Mouse (Mus musculus) MEL (cell line): ENCODE measurements around the gene Sdc3. TPM values are rescaled to one million over a fixed set of nuclear protein-coding genes. Genes with fewer than 3 reads are reported as not detected.
A peak's percentile ranks its signal among the peaks of the same experiment; 100 is the strongest.

ENCODE experiments used
- DNase-seq: peaks from one replicate; pipeline ENCODE4 v3.0.0; 2011; ENCODE audit warnings: low read depth, low spot score
- H3K27ac ChIP-seq: 2 replicates; pipeline ENCODE4 v1.5.1; 2012; ENCODE audit warnings: low read depth, mild to moderate bottlenecking, control low read depth, low read length, moderate library complexity; ENCODE audit not compliant: control insufficient read depth
- H3K27me3 ChIP-seq, 2 experiments: fragments of 150-350 bp in 1 of 2; sonication (generic) in 1 of 2; 2 replicates each; pipeline ENCODE4 v1.6.1; 2012; ENCODE audit warnings: low read length in 2 of 2, mild to moderate bottlenecking in 2 of 2, improper control_type of control experiment in 1 of 2, moderate library complexity in 1 of 2; ENCODE audit not compliant: insufficient read depth in 2 of 2, control insufficient read depth in 1 of 2
- H3K36me3 ChIP-seq, 2 experiments: 2 replicates each; pipeline ENCODE4 v1.6.1; 2012 to 2014; ENCODE audit warnings: low read length in 2 of 2, improper control_type of control experiment in 1 of 2, inconsistent platforms in 1 of 2, mild to moderate bottlenecking in 1 of 2; ENCODE audit not compliant: insufficient read depth in 2 of 2, control insufficient read depth in 1 of 2
- H3K4me1 ChIP-seq, 2 experiments: fragments of 150-350 bp in 1 of 2; sonication (generic) in 1 of 2; 2 replicates each; pipeline ENCODE4 v1.6.1; 2012; ENCODE audit warnings: low read length in 2 of 2, improper control_type of control experiment in 1 of 2, mild to moderate bottlenecking in 1 of 2; ENCODE audit not compliant: insufficient read depth in 2 of 2, control insufficient read depth in 1 of 2
- H3K4me3 ChIP-seq, 2 experiments: fragments of 150-350 bp in 1 of 2; sonication (generic) in 1 of 2; 2 replicates each; pipeline ENCODE4 v1.5.1; 2012; ENCODE audit warnings: low read depth in 2 of 2, low read length in 2 of 2, mild to moderate bottlenecking in 2 of 2, moderate library complexity in 2 of 2, control low read depth in 1 of 2, improper control_type of control experiment in 1 of 2; ENCODE audit not compliant: control insufficient read depth in 1 of 2, insufficient read depth in 1 of 2
- H3K79me2 ChIP-seq: 2 replicates; pipeline ENCODE4 v1.6.1; 2012; ENCODE audit warnings: mild to moderate bottlenecking, low read length, moderate library complexity; ENCODE audit not compliant: control insufficient read depth, poor library complexity, insufficient read depth
- H3K9ac ChIP-seq: 2 replicates; pipeline ENCODE4 v1.6.1; 2012; ENCODE audit warnings: low read depth, mild to moderate bottlenecking, control low read depth, low read length, moderate library complexity; ENCODE audit not compliant: control insufficient read depth, poor library complexity, severe bottlenecking
- H3K9me3 ChIP-seq: fragments of 150-350 bp; sonication (generic); replicated peaks from 2 replicates; pipeline ENCODE4 v1.6.1; 2012; ENCODE audit warnings: mild to moderate bottlenecking, low read length, improper control_type of control experiment, moderate library complexity; ENCODE audit not compliant: insufficient read depth
- CHD1 ChIP-seq: IDR thresholded peaks from 2 replicates; pipeline ENCODE4 v1.6.1; 2012; ENCODE audit warnings: low read depth, mild to moderate bottlenecking, inconsistent platforms, low read length, improper control_type of control experiment
- CTCF ChIP-seq, 3 experiments: IDR thresholded peaks in 2 of 3; conservative IDR thresholded peaks in 1 of 3; 2 replicates each; pipeline ENCODE4 v1.5.1; 2011 to 2012; ENCODE audit warnings: low read length in 3 of 3, low read depth in 2 of 3, mild to moderate bottlenecking in 2 of 3, improper control_type of control experiment in 1 of 3, inconsistent platforms in 1 of 3, mixed read lengths in 1 of 3, moderate library complexity in 1 of 3; ENCODE audit not compliant: control insufficient read depth in 1 of 3, insufficient read depth in 1 of 3, poor library complexity in 1 of 3, severe bottlenecking in 1 of 3
- E2F4 ChIP-seq: IDR thresholded peaks from 2 replicates; pipeline ENCODE4 v1.6.1; 2011; ENCODE audit warnings: low read depth, low read length, improper control_type of control experiment, borderline replicate concordance
- ELF1 ChIP-seq: IDR thresholded peaks from 2 replicates; pipeline ENCODE4 v1.6.1; 2014; ENCODE audit warnings: low read depth, mild to moderate bottlenecking, inconsistent platforms, low read length, improper control_type of control experiment, moderate library complexity
- ETS1 ChIP-seq: IDR thresholded peaks from 2 replicates; pipeline ENCODE4 v1.6.1; 2012; ENCODE audit warnings: low read depth, mild to moderate bottlenecking, inconsistent platforms, low read length, improper control_type of control experiment, moderate library complexity
- GABPA ChIP-seq: IDR thresholded peaks from 2 replicates; pipeline ENCODE4 v1.6.1; 2012; ENCODE audit warnings: low read depth, mild to moderate bottlenecking, inconsistent platforms, low read length, improper control_type of control experiment, moderate library complexity
- HCFC1 ChIP-seq: IDR thresholded peaks from 2 replicates; pipeline ENCODE4 v1.6.1; 2012; ENCODE audit warnings: low read depth, mild to moderate bottlenecking, inconsistent platforms, low read length, improper control_type of control experiment, moderate library complexity
- JUND ChIP-seq: IDR thresholded peaks from 2 replicates; pipeline ENCODE4 v1.6.1; 2011; ENCODE audit warnings: low read depth, mild to moderate bottlenecking, improper control_type of control experiment, low read length
- KAT2A ChIP-seq: conservative IDR thresholded peaks from 2 replicates; pipeline ENCODE4 v1.6.1; 2012; ENCODE audit warnings: low read depth, low read length, improper control_type of control experiment, inconsistent platforms
- MAX ChIP-seq: IDR thresholded peaks from 2 replicates; pipeline ENCODE4 v1.6.1; 2011; ENCODE audit warnings: low read length, improper control_type of control experiment
- MYB ChIP-seq: IDR thresholded peaks from 2 replicates; pipeline ENCODE4 v1.6.1; 2011; ENCODE audit warnings: mild to moderate bottlenecking, low read depth, low read length, improper control_type of control experiment
- MYC ChIP-seq: IDR thresholded peaks from 2 replicates; pipeline ENCODE4 v1.6.1; 2011; ENCODE audit warnings: low read depth, mild to moderate bottlenecking, low read length, improper control_type of control experiment, moderate library complexity
- NELFE ChIP-seq: IDR thresholded peaks from 2 replicates; pipeline ENCODE4 v1.6.1; 2011; ENCODE audit warnings: low read depth, low read length, improper control_type of control experiment
- POLR2AphosphoS5 ChIP-seq: IDR thresholded peaks from 2 replicates; pipeline ENCODE4 v1.6.1; 2012; ENCODE audit warnings: low read depth, borderline replicate concordance, mild to moderate bottlenecking, inconsistent platforms, low read length, moderate library complexity, mixed read lengths
- RAD21 ChIP-seq: IDR thresholded peaks from 2 replicates; pipeline ENCODE4 v1.6.1; 2011; ENCODE audit warnings: mild to moderate bottlenecking, low read depth, low read length, improper control_type of control experiment
- RCOR1 ChIP-seq: IDR thresholded peaks from 2 replicates; pipeline ENCODE4 v1.6.1; 2012; ENCODE audit warnings: low read depth, mild to moderate bottlenecking, inconsistent platforms, low read length, improper control_type of control experiment
- SMC3 ChIP-seq: IDR thresholded peaks from 2 replicates; pipeline ENCODE4 v1.6.1; 2011; ENCODE audit warnings: low read depth, low read length, improper control_type of control experiment
- TAL1 ChIP-seq: IDR thresholded peaks from 2 replicates; pipeline ENCODE4 v1.6.1; 2012; ENCODE audit warnings: mild to moderate bottlenecking, inconsistent platforms, low read length, moderate library complexity, mixed read lengths
- TCF12 ChIP-seq: IDR thresholded peaks from 2 replicates; pipeline ENCODE4 v1.6.1; 2014; ENCODE audit warnings: low read depth, mild to moderate bottlenecking, inconsistent platforms, low read length, improper control_type of control experiment, moderate library complexity
- UBTF ChIP-seq: IDR thresholded peaks from 2 replicates; pipeline ENCODE4 v1.6.1; 2012; ENCODE audit warnings: low read depth, mild to moderate bottlenecking, inconsistent platforms, low read length, improper control_type of control experiment, moderate library complexity, borderline replicate concordance; ENCODE audit not compliant: insufficient read depth
- USF2 ChIP-seq, 2 experiments: IDR thresholded peaks; 2 replicates each; pipeline ENCODE4 v1.6.1; 2011 to 2012; ENCODE audit warnings: improper control_type of control experiment in 2 of 2, low read length in 2 of 2, borderline replicate concordance in 1 of 2, inconsistent platforms in 1 of 2, low read depth in 1 of 2, mild to moderate bottlenecking in 1 of 2; ENCODE audit not compliant: insufficient read depth in 1 of 2
- ZC3H11A ChIP-seq: IDR thresholded peaks from 2 replicates; pipeline ENCODE4 v1.6.1; 2012; ENCODE audit warnings: low read depth, mild to moderate bottlenecking, inconsistent platforms, low read length, improper control_type of control experiment
- ZKSCAN1 ChIP-seq: IDR thresholded peaks from 2 replicates; pipeline ENCODE4 v1.6.1; 2012; ENCODE audit warnings: low read depth, mild to moderate bottlenecking, inconsistent platforms, low read length, improper control_type of control experiment, moderate library complexity
- ZMIZ1 ChIP-seq: IDR thresholded peaks from 2 replicates; pipeline ENCODE4 v1.6.1; 2012; ENCODE audit warnings: low read depth, mild to moderate bottlenecking, inconsistent platforms, low read length, improper control_type of control experiment, moderate library complexity
- ZNF384 ChIP-seq: IDR thresholded peaks from 2 replicates; pipeline ENCODE4 v1.6.1; 2012; ENCODE audit warnings: low read depth, mild to moderate bottlenecking, inconsistent platforms, low read length, improper control_type of control experiment
- polyA plus RNA-seq, 2 experiments: library from polyadenylated mRNA; stranded (reverse) in 1 of 2; unstranded in 1 of 2; fragments of >175 nt in 1 of 2; fragments of >200 nt in 1 of 2; gene quantifications; 2 replicates each; pipeline versions ENCODE4 v1.2.1 to v1.2.4; 2012; ENCODE audit warnings: low replicate concordance in 2 of 2, low read depth in 1 of 2; ENCODE audit not compliant: insufficient read length in 2 of 2, insufficient read depth in 1 of 2, missing spikeins in 1 of 2
- total RNA-seq: library from RNA; depleted of rRNA; stranded (reverse); fragments of 300-350 nt; gene quantifications from 2 replicates; pipeline ENCODE4 v1.2.3, GENCODE M21; 2012

Gene Sdc3
- total and polyA plus RNA-seq, 3 experiments: 0.46 to 6.7 TPM; not detected in 1

DNA sequence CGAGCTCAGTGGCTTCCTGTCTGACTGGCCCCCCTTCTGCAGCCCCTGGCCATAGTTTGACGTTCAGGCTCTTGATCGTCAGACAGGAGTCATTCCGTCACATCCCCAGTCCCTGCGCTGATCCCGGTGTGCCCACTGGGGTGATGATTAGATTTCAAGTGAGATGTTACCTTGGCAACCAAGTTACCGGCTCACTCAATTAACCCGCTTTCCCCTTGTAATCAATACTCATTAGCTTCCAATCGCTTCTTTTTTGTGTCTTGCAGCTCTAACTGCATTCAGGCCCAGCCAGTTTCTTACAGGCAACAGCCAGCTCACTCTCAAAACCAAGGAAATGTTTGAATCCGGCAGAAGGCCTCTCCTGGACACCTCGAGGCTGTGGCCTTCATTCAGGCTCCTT is 80.1 kb downstream of the Sdc3 start:
- Histone ChIP-seq H3K79me2 (no peaks in the 10 kb centered on the region), H3K4me3 (no peak overlapping the region), H3K27me3 (peaks cover 0 to 2% of the 10 kb centered on the region in 2 experiments; a peak in 2 of 4 replicates), H3K9me3 (no peaks in the 10 kb centered on the region), H3K9ac (no peak overlapping the region), H3K4me1 (no peaks in the 10 kb centered on the region), H3K27ac (no peak overlapping the region), H3K36me3 (no peaks in the 10 kb centered on the region)
- TF ChIP-seq ZKSCAN1 (no peak), GABPA (no peak), CHD1 (no peak), ZMIZ1 (no peak), KAT2A (no peak), ELF1 (no peak), MYB (no peak), NELFE (no peak), RCOR1 (no peak), SMC3 (no peak)
- DNase-seq: no peak

DNA sequence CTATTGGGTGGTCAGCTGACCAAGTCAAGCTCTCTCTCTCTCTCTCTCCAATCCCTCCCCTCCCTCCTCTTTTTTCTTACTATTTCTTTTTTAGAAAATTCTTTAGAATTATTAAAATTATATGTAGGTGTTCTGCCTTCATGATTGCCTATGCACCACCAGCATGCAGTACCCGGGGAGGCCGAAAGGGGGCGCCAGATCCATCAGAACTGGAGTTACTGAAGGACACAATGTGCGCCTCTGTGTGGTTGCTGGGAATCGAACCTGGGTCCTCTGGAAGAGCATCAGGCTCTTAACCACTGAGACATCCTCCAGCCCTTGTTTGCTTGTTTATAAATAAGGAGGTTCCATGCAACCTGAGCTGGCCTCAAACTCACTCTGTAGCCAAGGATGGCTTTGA is 81.1 kb downstream of the Sdc3 start:
- Histone ChIP-seq H3K4me1 (no peaks in the 10 kb centered on the region), H3K9ac (no peak overlapping the region), H3K4me3 (no peak overlapping the region), H3K9me3 (no peaks in the 10 kb centered on the region), H3K27me3 (no peaks in the 10 kb centered on the region), H3K79me2 (no peaks in the 10 kb centered on the region), H3K27ac (no peak overlapping the region)
- no peak for DNase-seq
- TF ChIP-seq CTCF (IDR thresholded peaks at IDR 0.05 in 2 of 3, conservative IDR thresholded peaks at IDR 0.05 in 1 of 3; ENCODE audit: control insufficient read depth in 1 of 3, insufficient read depth in 1 of 3, low read depth in 2 of 3, low read length in 3 of 3, poor library complexity in 1 of 3, severe bottlenecking in 1 of 3) (peak; percentile 59 to 79 (median 69)), CHD1 (no peak)
- TF ChIP-seq, all 39 proteins: peak for 1
- no peaks in the 10 kb centered on the region for H3K36me3 ChIP-seq

DNA sequence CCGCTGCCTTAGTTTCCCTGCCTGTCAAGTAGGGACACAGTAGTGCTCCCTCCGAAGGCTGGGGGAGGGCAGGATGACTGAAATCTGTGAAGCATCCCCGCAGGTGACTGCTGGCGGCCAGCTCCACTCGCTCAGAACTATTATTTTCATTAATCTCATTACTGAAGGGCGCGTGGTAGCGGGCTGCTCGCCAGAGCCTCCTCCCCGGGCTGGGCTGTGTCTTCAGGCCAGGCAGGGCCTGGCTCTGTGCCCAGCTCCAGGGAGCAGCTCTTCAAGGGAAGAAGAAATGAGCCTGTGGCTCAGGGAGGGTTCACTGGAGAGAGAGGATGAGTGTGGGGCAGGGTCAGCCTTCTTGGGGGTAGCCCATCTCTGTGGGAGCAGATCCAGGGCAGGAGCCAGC is 82.3 kb downstream of the Sdc3 start:
- Histone ChIP-seq H3K4me3 (no peak overlapping the region), H3K27ac (no peak overlapping the region), H3K4me1 (no peaks in the 10 kb centered on the region), H3K9ac (no peak overlapping the region), H3K36me3 (no peaks in the 10 kb centered on the region), H3K79me2 (no peaks in the 10 kb centered on the region), H3K27me3 (no peaks in the 10 kb centered on the region), H3K9me3 (no peaks in the 10 kb centered on the region)
- TF ChIP-seq RAD21: no peak
- TF ChIP-seq MAX: no peak
- TF ChIP-seq ZMIZ1: no peak
- TF ChIP-seq POLR2AphosphoS5: no peak
- no peak for TF ChIP-seq GABPA
- no peak for TF ChIP-seq ZKSCAN1
- TF ChIP-seq JUND: no peak
- no peak for TF ChIP-seq TCF12
- TF ChIP-seq ETS1: no peak
- no peak for TF ChIP-seq MYB
- no peak for TF ChIP-seq HCFC1
- TF ChIP-seq ZC3H11A: no peak
- no peak for TF ChIP-seq TAL1
- TF ChIP-seq MYC: no peak
- TF ChIP-seq E2F4: no peak
- TF ChIP-seq ZNF384: no peak
- no peak for TF ChIP-seq USF2 (IDR thresholded peaks at IDR 0.05; ENCODE audit: borderline replicate concordance in 1 of 2, insufficient read depth in 1 of 2, low read depth in 1 of 2, low read length in 2 of 2)
- TF ChIP-seq UBTF: no peak
- no peak for TF ChIP-seq CTCF (IDR thresholded peaks at IDR 0.05 in 2 of 3, conservative IDR thresholded peaks at IDR 0.05 in 1 of 3; ENCODE audit: control insufficient read depth in 1 of 3, insufficient read depth in 1 of 3, low read depth in 2 of 3, low read length in 3 of 3, poor library complexity in 1 of 3, severe bottlenecking in 1 of 3)
- no peak for TF ChIP-seq KAT2A
- peak; percentile 68 for DNase-seq
